Mouse (Mus musculus) E14TG2a.4 (cell line): ENCODE data around the gene Sytl3.
"Not testable (repeated sequence)": the region's sequence is repeated elsewhere in the genome, so short reads cannot be mapped to it uniquely, and the experiment has no call there.

ENCODE experiments used
- H3K27me3 ChIP-seq: 2 replicates; pipeline ENCODE4 v1.6.1; 2014; ENCODE audit warnings: low read length, control low read depth; ENCODE audit not compliant: insufficient read depth
- H3K36me3 ChIP-seq: 2 replicates; pipeline ENCODE4 v1.6.1; 2014; ENCODE audit warnings: low read length, control low read depth; ENCODE audit not compliant: insufficient read depth
- H3K4me1 ChIP-seq: replicated peaks from 2 replicates; pipeline ENCODE4 v1.6.1; 2014; ENCODE audit warnings: low read depth, low read length, control low read depth
- H3K4me3 ChIP-seq: replicated peaks from 2 replicates; pipeline ENCODE4 v1.5.1; 2014; ENCODE audit warnings: mild to moderate bottlenecking, low read length
- H3K9me3 ChIP-seq: 2 replicates; pipeline ENCODE4 v1.6.1; 2014; ENCODE audit warnings: low read length, control low read depth
- CTCF ChIP-seq: conservative IDR thresholded peaks from 2 replicates; pipeline ENCODE4 v1.5.1; 2014; ENCODE audit warnings: low read length
- NANOG ChIP-seq: IDR thresholded peaks from 2 replicates; pipeline ENCODE4 v1.6.1; 2014; ENCODE audit warnings: borderline replicate concordance, low read length, mixed read lengths
- POU5F1 ChIP-seq: IDR thresholded peaks from 2 replicates; pipeline ENCODE4 v1.6.1; 2014; ENCODE audit warnings: low read length, borderline replicate concordance

Sytl3 gene

GRCm38 (mm10) chr17:6636861-6637260, 22.0 kb upstream of the Sytl3 start:
- no peak overlapping the region for H3K4me3 ChIP-seq
- no peaks in the 10 kb centered on the region for H3K4me1 ChIP-seq
- H3K9me3 ChIP-seq, result no peaks in the 10 kb centered on the region
- H3K36me3 ChIP-seq, result no peaks in the 10 kb centered on the region
- H3K27me3 ChIP-seq, result no peaks in the 10 kb centered on the region
- TF ChIP-seq POU5F1, result no peak
- no peak for TF ChIP-seq NANOG
- no peak for TF ChIP-seq CTCF

- H3K9me3 ChIP-seq, H3K36me3 ChIP-seq, H3K4me1 ChIP-seq, H3K27me3 ChIP-seq, H3K4me3 ChIP-seq: not testable (repeated sequence)
Measured at GRCm38 (mm10) chr17:6637434-6637833, 21.5 kb upstream of the Sytl3 start.

- not testable (repeated sequence) for H3K36me3 ChIP-seq, H3K9me3 ChIP-seq
Measured at GRCm38 (mm10) chr17:6638444-6638843, 20.4 kb upstream of the Sytl3 start.

GRCm38 (mm10) chr17:6639486-6639885, 19.4 kb upstream of the Sytl3 start:
- H3K36me3 ChIP-seq, H3K4me3 ChIP-seq, H3K9me3 ChIP-seq, H3K27me3 ChIP-seq, H3K4me1 ChIP-seq: not testable (repeated sequence)

More at GRCm38 (mm10) chr17:6638444-6638843, 20.4 kb upstream of the Sytl3 start:
- H3K4me3 ChIP-seq, H3K4me1 ChIP-seq, H3K27me3 ChIP-seq: not testable (repeated sequence)

- not testable (repeated sequence) for H3K4me3 ChIP-seq, H3K27me3 ChIP-seq, H3K36me3 ChIP-seq
Measured at GRCm38 (mm10) chr17:6640044-6640637, 18.8 kb upstream of the Sytl3 start.

GRCm38 (mm10) chr17:6640771-6641429, 18.0 kb upstream of the Sytl3 start:
- H3K27me3 ChIP-seq, H3K4me3 ChIP-seq, H3K36me3 ChIP-seq, H3K9me3 ChIP-seq, H3K4me1 ChIP-seq: not testable (repeated sequence)

More at GRCm38 (mm10) chr17:6640044-6640637, 18.8 kb upstream of the Sytl3 start:
- H3K4me1 ChIP-seq, H3K9me3 ChIP-seq: not testable (repeated sequence)

- not testable (repeated sequence) for H3K36me3 ChIP-seq, H3K9me3 ChIP-seq, H3K4me1 ChIP-seq, H3K27me3 ChIP-seq, H3K4me3 ChIP-seq
Measured at GRCm38 (mm10) chr17:6644210-6644609, 14.7 kb upstream of the Sytl3 start.

GRCm38 (mm10) chr17:6644673-6645072, 14.2 kb upstream of the Sytl3 start:
- not testable (repeated sequence) for H3K36me3 ChIP-seq, H3K9me3 ChIP-seq, H3K27me3 ChIP-seq, H3K4me1 ChIP-seq, H3K4me3 ChIP-seq

- not testable (repeated sequence) for H3K36me3 ChIP-seq, H3K4me3 ChIP-seq
Measured at GRCm38 (mm10) chr17:6645668-6646067, 13.2 kb upstream of the Sytl3 start.

GRCm38 (mm10) chr17:6646841-6647240, 12.1 kb upstream of the Sytl3 start:
- not testable (repeated sequence) for H3K9me3 ChIP-seq, H3K27me3 ChIP-seq, H3K4me3 ChIP-seq, H3K36me3 ChIP-seq, H3K4me1 ChIP-seq

More at GRCm38 (mm10) chr17:6645668-6646067, 13.2 kb upstream of the Sytl3 start:
- H3K27me3 ChIP-seq, H3K4me1 ChIP-seq, H3K9me3 ChIP-seq: not testable (repeated sequence)

- not testable (repeated sequence) for H3K9me3 ChIP-seq, H3K27me3 ChIP-seq, H3K4me3 ChIP-seq, H3K4me1 ChIP-seq, H3K36me3 ChIP-seq
Measured at GRCm38 (mm10) chr17:6647452-6647851, 11.4 kb upstream of the Sytl3 start.

GRCm38 (mm10) chr17:6650904-6651565, 7.9 kb upstream of the Sytl3 start:
- not testable (repeated sequence) for H3K4me3 ChIP-seq, H3K36me3 ChIP-seq, H3K4me1 ChIP-seq, H3K27me3 ChIP-seq, H3K9me3 ChIP-seq

- H3K4me1 ChIP-seq, H3K9me3 ChIP-seq, H3K36me3 ChIP-seq, H3K4me3 ChIP-seq, H3K27me3 ChIP-seq: not testable (repeated sequence)
Measured at GRCm38 (mm10) chr17:6653341-6653946, 5.4 kb upstream of the Sytl3 start.

- H3K4me3 ChIP-seq, result peak overlapping the region; percentile 77
- H3K27me3 ChIP-seq, H3K9me3 ChIP-seq, H3K4me1 ChIP-seq, H3K36me3 ChIP-seq: not testable (repeated sequence)
Measured at GRCm38 (mm10) chr17:6655087-6655511, 3.8 kb upstream of the Sytl3 start.
